Mouse (Mus musculus) right cerebral cortex, postnatal 10 days (tissue): ENCODE measurements around the gene Afmid.
A peak's percentile ranks its signal among the peaks of the same experiment; 100 is the strongest.

Experiments
- DNase-seq, 2 experiments: peaks; one replicate each; pipeline ENCODE4 v3.0.0; 2021; ENCODE audit warnings: low spot score in 2 of 2

Gene Afmid

DNA sequence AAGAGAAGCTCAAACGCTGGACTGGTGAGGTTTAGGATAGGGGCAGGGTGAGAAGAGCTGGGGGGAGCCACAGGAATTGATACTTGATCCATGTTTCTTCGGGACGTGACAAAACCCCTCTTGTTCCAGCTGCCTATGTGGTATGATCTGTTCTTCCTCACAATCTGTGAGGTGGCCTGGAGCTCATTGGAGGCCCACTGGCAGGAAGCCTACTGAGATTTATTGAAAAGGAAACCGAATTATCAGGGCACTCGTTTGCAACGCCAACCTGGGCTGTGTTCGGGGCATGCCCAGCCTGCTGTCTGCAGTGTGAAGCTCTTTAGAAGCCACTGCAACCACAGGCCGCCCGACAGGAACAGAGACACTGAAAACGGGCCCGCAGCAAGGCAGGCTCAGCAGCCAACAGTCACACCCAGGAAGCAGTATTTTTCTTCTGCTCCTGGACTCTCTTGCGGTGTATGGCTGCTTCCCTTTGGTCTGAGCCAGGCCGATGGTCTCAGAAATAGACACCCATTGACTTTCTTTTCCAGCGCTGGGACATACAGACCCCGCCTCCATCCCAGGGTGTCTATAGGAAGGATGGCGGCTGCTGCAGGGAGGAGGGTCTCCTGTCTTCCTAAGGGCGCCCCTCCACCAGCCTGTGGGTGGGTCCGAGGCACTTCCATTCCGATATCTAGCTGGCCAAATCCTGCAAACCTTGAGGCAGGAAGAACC lies 22.7 kb downstream of the Afmid start:
- peak; percentile 53 to 78 for DNase-seq

DNA sequence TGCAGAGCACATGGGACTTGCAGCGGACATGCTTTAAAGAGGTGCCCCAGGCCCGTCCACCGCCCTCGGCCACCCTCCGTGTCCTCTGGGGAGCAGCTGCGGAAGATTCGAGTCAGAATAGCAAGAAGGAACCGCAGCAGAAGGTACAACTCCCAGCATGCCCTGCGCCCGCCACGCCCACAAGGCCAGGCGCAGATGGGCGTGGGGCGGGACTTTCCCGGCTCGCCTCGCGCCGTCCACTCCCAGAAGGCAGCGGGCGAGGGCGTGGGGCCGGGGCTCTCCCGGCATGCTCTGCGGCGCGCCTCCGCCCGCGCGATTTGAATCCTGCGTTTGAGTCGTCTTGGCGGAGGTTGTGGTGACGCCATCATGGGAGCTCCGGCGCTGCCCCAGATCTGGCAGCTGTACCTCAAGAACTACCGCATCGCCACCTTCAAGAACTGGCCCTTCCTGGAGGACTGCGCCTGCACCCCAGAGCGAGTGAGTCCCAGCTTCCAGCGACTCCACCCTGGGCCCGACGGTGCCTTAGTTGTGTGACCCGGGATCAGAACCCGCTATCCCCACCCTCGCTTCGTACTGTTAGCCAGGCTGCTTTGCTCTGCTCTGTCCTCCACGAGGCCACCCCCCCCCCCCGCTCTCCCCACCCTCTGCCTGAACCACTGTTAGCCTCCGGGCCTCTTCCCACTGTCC lies 23.4 kb downstream of the Afmid start, which contains the start of gene Birc5:
TSS of gene Birc5 (plus strand) at position 267 of the 687 bp plus-strand sequence.
- DNase-seq = peak; percentile 97

DNA sequence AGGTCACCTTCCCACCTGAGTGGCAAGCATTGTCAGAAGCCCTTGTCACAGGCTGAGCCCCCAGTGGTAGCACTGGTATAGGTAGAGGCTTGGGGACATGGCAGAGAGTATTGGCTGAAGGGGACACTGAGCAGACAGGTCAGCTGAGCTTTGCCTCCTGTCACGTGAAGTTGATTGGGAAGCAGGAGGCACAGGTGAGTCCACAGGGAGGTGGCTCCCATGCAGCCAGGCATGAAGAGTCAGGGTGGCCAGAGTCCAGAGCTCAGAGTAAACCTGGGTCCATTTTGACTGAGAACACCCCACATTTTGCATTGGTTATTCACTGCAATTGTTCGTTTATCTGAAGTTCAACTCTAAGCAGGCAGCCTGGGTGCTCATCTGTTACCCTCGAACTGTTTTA lies 27.2 kb downstream of the Afmid start:
- DNase-seq = no peak

DNA sequence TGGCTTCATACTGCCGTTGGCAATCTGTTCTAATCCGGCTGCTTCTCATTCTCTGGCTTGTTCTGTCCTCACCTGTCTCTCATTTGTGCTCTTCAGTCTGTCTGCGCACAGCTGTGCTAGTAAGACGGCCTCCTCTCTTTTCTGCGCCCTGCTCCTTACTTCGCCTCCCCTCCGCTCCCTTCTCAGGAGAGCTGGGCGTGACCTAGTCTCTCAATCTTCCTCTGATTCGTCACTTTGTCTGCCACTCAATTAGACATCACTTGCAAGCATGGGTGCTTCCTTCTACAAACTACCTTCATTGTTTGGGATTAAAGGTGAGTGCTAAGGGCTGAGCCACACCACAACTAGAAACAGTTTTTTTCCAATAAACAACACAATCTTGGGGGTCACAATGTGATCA lies 28.5 kb downstream of the Afmid start:
- DNase-seq = no peak

DNA sequence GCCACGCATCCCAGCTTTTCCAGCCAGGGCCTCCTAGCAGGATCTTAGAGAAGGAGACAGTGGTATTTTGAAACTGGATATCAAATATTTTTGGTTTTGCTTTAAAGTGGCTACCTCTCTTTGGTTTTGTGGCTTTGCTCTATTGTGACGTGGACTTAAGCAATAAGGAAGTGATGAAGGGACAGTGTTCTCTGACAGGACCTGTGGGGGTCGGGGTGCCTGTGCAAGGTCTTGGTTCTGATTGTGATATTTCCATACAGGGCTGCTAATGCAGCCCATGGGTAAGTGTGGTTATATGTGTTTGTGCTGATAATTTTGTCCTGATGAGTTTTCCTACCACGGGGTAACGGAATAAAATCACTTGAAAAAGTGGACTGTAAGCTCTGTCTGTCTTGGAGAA lies 29.6 kb downstream of the Afmid start:
- DNase-seq = no peak

DNA sequence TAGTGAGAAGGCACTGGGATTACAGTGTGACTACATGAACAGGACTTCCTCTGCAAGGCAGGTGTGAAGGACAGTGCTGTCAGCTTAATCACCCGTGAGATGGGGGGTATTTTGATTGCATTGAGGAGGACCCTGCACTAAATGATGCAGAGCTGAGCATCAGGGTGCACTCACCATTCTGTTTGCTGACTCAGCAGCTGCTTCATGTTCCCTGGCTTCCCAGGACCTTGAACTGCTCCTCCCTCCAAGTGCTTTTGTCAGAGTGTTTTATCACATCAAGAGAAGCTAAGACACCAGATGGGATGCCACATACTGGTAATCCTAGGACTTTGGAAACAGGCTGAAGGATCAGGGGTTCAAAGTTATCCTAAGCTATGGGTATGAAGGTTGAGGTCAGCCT lies 30.3 kb downstream of the Afmid start:
- DNase-seq = no peak

DNA sequence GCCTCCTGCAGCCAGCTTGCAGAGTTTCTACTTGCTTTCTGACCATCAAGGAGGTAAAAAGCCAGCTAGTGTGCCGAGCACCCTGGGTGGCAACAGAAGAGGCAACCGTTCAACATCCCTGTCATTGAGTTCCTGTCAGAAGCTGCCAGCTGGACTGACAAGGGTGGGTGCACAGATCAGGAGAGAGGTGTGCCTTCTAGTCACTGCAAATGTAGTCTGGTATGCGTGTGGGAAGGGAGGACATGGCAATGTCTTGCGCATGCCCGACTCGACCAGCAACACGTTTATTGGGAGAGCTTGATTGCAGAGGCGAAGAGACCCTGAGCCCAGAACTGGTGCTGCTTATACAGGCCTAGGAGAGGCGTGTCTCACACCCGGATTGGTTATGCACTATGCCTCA lies 31.7 kb downstream of the Afmid start:
- DNase-seq = no peak

DNA sequence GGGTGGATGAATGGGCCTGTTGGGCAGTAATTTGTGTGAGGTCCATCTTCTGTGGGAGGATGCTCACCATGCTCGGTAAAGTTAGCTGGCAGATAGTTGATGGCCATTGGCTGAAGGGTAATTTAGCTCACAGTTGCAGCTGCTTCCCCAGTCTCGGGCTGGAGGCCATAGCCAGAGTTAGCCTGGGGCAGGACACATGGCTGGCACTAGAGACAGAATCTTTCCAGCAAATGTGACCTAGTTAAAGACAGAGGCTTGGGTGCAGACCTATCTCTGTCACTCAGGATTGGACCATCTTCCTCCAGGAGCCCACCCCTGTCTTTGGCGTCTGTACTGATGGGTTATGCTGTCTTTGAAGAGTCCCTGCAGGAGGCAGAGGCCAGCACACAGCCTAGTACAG lies 32.7 kb downstream of the Afmid start:
- no peak for DNase-seq

DNA sequence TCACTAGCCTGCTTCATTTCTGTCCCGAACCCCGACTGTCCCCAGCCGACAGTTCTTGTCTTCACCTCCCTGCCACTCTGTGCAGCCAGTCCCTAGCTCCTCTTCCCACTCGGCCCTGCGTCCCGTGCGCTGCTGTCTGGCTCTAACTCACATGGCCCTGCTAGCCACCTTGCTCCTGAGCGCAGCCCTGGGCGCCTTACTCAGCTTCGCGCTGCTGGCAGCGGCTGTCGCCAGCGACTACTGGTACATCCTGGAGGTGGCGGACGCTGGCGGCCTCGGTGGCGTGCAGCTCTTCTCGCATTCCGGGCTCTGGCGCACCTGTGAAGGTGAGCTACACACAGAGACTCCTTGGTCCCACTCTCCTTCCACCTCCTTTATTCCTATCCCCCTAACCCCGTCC lies 34.9 kb downstream of the Afmid start, which contains the start of gene Tmem235:
TSS of gene Tmem235 (plus strand) at position 152 of the 400 bp plus-strand sequence.
- DNase-seq = no peak

DNA sequence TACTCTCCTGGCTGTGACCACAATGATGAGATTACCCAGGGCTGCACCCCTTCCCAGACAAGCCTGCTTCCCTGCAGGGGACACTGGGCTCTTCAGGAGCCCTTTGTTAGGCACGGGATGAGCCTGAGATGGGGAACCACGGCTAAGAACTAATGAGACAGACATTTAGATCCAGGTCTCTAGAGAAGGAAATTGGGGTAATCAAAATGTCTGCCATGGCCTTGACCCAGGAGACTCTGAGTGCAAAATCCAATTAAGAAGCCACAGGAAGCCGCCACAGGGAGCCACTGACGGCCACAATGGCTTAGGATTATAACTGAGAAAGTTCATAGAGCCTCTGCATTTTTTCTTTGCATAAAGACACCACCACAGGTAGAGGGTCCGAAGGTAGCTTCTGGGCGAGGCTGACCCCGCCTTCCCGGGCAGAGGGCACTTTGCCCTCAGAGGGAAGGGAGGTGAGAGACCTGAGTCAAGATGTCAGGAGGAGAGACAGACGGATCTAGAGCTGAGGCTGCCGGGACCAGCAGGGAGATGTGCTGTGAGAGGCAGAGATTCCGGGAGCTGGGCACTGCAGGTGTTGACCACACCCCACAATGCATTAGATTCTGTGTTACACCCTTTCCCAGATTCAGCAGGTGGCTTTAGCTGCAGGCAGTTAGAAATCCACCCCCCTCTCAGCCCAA lies 37.6 kb downstream of the Afmid start:
- DNase-seq = no peak

DNA sequence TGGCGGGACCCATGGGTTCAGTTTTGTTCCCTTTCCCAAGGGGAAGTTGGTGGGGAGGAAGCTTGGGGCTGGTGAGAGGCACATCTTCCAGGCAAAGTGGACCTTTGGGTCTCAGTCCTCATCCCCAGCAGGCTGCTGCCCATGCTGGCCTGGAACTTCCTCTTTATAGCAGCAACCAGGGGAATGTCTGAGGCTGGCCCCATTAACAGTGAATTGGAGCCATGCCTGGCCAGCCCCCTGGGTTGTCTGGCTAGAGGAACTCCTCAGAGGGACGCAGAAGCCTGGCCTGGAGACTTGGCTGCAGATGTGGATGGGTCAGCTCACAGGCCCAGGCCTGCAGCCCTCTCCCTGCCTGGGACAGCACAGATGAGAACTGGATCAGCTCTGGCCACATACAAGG lies 39.1 kb downstream of the Afmid start:
- no peak for DNase-seq

DNA sequence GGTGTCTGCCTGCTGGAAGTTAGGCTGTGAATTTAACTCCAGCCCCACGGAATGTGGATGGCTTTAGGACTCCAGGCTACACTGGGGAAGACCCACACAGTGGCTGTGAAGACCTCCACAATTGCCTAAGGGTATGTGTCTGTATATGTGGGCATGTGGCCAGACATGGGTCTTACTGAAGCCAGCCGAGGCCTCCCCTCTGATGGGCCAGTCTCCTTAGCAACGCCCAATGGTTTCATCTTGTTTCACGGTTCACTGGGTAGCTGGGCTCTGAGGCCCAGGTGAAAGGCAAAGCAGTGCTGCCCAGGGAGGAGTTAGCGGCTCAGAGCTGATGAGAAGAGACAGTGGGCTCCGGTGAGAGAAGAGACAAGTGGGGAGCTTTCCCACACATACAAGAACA lies 40.3 kb downstream of the Afmid start:
- no peak for DNase-seq

DNA sequence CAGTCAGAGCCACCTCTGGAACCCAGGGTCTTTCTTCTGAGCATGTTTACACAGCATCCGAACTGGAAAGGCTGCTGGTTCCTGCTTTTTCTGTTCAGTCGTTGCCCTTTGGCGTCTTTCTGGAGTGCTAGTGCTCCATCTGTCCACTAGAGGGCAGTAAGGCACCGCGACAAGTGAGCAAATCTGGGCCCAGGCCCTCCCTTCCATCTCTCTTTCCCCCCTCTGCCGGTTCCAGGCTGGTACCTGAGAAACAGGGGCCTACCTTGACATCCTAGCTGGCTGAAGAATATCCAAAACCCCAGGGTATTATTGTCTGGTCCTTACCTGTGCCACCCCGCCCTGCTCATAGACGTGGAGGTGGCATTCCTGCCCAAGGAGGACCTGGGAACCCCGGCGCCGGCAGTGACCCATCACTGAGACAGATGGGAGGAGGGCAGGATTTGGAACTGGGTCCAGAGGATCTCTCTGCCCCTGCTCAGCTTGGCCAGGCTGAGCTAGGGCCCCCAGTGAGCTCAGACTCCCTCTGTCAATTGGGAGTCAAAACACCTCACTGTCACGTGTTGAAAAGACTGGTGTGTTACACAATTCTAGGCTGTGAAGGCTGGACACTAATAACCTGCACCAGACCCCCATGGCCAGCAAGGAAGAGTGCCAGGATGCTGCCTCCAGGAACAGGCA lies 45.1 kb downstream of the Afmid start:
- peak; percentile 84 to 89 for DNase-seq

DNA sequence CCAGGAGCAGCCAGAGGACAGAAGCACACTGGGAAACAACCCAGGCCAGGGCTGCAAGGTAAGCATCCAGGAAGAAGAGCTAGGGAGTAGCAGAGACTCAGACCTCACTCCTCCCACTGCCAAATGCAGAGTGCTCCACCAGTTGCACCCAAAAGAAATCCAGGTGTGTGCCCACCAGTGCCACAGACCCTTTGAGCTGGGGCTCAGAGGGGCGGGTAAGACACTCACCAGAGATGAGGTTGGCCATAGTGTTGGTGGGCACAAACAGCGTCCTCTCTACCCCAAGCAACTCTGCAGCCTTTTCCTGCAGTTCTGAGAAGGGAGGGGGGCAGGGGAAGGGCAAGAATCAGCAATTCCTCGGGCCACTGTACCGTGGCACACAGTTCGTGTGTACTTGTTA lies 45.7 kb downstream of the Afmid start:
- no peak for DNase-seq

DNA sequence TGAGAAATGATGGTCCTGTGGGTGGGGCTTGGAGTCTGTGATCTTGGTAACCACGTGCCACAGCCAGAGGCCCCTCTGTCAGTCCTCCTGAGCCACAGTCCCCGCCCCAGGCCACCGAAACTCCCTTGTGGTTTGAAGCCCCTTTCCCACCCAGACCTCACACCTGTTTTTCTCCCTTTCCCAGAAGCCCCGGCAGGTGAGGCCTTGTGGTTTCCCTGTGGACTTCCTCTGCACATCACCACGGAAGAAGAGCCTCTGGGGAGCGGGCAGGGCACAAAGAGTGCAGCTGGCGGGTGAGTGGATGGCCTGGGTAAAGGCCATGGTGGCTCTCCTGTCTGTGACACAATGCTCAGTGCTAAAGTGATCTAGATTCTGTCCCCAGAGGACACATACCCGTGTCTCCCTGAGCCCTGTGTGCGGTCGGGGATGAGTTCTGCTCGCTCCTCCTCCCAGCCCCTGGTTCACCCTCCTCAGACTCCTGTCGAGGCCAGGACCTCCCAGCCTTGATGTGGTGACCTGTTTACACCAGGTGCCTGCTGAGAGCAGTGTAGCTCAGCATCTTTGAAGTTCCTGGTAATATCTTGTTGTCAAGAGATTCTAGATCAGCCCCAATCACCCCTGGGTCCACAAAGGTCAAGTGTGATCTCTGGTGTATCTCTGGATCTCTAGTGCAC lies 46.3 kb downstream of the Afmid start:
- no peak for DNase-seq

DNA sequence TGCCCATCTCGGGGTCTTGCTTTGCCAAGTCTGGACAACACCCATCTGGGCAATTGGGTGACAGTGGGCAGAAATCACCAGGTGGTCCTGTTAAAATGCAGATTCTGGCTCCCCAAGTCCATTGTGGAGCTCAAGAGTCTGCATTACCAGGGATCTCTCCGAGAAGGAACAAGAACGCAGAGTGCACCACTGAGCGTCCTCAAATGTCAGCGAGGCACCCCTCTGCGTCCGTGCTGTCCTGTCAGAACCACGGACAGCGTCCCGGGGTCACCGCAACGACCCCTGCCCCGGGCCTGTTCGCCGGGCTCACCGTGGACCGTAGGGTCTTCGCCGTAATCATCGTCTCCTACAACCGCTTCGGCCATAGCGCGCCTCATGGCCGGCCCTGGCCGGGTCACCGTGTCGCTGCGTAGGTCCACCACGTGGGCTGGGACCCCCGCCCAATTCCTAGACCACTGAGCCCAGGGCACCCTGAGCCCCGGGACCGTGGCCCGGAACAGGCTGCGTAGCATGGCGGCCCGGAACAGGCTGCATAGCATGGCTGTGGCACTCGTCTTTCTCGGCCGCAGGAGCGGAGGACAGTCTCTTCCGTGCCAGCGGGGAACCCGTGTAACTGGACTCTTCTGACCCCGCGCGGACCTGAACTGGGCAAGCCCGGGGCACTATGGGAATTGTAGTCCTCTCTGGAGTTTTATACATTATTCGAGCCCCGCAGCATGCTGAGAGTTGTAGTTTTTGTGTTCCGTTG lies 47.3 kb downstream of the Afmid start, which contains the start of gene Tha1:
TSS of gene Tha1 (minus strand) at position 621 of the 748 bp plus-strand sequence.
- peak; percentile 88 for DNase-seq

DNA sequence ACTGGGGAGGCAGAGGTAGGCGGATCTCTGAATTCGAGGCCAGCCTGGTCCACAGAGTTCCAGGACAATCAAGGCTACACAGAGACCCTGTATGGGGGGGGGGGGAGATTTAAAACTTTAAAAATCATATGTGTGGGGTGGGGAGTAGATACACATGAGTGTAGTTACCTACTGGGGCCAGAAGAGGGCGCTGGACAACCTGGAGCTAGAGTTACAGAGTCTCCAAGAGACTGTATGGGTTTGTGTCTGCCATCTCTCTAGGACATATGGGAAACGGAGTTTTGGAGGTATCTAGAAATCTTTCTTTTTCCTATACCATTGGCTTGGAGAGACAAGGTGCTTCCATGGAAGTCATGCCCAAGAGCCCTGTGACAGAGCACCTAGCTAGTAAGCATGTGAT lies 48.7 kb downstream of the Afmid start:
- DNase-seq = no peak

DNA sequence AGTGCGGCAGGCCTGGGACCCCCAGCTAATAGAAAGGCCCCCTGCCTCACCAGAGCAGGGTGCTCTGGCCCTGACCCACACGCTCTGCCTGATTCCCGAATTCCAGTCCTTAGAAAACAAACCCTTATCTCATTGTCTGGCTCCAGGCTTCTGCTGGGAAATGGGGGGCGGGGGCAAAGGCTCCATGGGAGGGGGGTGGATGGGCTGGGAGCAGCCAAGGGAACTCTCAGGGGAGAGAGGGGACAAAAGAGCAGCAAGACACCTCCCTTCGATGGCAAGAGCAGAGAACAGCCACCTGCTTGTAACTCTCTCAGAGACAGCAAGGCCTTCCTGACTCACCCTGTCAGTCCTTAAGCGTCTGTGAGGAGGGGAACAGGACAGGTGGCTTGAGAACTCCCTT lies 50.0 kb downstream of the Afmid start:
- no peak for DNase-seq

DNA sequence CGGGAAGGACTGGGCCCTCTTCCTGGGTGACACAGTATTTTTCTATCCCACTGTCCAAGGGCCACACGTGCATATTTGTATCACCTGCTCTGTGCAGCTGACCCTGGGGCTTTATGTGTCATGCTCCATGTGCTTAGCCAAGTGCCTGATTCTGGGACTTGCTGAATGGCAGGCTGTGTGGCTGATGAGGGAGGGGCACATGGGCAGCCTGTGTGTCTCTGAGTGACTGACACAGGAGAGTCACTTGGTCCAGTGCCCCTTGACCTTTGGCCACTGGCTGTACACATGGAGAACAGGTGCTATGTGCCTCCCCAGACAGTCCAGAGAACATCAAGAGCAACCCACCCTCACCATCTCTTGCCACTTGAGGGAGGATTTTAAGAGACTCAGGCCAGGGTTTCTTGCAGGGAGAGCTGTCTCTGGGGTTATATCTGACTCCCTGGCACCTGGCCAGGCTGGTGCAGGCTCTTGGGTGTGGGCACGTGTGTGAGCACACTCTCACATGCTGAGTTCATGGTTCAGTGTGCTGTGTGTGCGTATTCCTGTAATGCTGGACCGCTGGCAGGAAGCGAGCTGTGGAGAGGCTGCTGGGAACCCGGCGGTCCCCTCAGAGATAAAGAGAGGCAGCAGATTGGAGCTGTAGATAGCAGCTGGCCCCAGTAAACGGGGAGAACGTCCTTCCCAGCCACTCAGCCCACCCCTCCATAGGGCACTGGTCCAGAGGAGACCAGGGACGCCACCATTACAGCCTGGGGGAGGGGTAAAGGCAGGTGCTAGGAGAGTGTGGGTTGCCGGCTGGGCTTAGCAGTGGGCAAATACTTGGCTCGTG lies 52.4 kb downstream of the Afmid start:
- DNase-seq = peak; percentile 62 to 75

DNA sequence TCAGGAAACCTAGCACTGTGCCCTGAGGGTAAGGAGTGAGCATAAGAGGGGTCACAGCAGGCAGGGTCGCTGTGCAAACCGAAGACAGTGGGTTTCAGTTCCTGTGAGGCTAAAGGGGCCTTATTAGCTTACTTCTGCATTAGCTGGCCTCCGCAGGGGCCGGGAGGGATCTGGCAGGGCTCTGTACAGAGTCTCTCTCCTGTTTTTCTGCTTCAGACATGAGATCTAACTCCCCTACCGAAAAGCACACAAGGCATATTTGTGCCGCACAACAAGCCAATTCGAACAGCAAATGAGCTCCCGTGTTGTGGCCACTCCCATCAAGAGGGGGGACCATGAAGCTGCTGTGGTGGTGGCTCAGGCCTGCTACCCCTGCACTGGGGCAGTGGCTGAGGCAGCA lies 53.2 kb downstream of the Afmid start:
- no peak for DNase-seq
